Mouse (Mus musculus) limb, embryonic 14.5 days (tissue): ENCODE measurements around the gene Sept3. TPM values are rescaled to one million over a fixed set of nuclear protein-coding genes. Genes with fewer than 3 reads are reported as not detected.

ENCODE experiments used
- ATAC-seq: fragments of 200-750 bp; cut with Nextera tagmentation; 2 replicates; pipeline ENCODE4 v1.8.0; 2017; ENCODE audit warnings: low read depth, moderate number of reproducible peaks, moderate TSS enrichment; ENCODE audit not compliant: low FRiP score
- DNase-seq: peaks from one replicate; pipeline ENCODE4 v3.0.0-alpha.2; 2015; ENCODE audit warnings: low spot score
- H3K27ac ChIP-seq: fragments of 300-500 bp; sonication (generic); replicated peaks from 2 replicates; pipeline ENCODE4 v1.5.1; 2014; ENCODE audit warnings: low read depth, mild to moderate bottlenecking, low read length, moderate library complexity, mixed read lengths
- H3K27me3 ChIP-seq: fragments of 300-500 bp; sonication (generic); 2 replicates; pipeline ENCODE4 v1.6.1; 2014; ENCODE audit warnings: low read length, mixed read lengths; ENCODE audit not compliant: control insufficient read depth, insufficient read depth
- H3K36me3 ChIP-seq: fragments of 300-500 bp; sonication (generic); 2 replicates; pipeline ENCODE4 v1.6.1; 2014; ENCODE audit warnings: mild to moderate bottlenecking, low read length, moderate library complexity, mixed read lengths; ENCODE audit not compliant: control insufficient read depth, insufficient read depth
- H3K4me1 ChIP-seq: fragments of 300-500 bp; sonication (generic); 2 replicates; pipeline ENCODE4 v1.6.1; 2014; ENCODE audit warnings: antibody characterized with exemption, low read length, mixed read lengths; ENCODE audit not compliant: control insufficient read depth, insufficient read depth
- H3K4me2 ChIP-seq: fragments of 300-500 bp; sonication (generic); replicated peaks from 2 replicates; pipeline ENCODE4 v1.6.1; 2014; ENCODE audit warnings: low read depth, mild to moderate bottlenecking, low read length, moderate library complexity; ENCODE audit not compliant: severe bottlenecking
- H3K4me3 ChIP-seq: fragments of 300-500 bp; sonication (generic); replicated peaks from 2 replicates; pipeline ENCODE4 v1.5.1; 2014; ENCODE audit warnings: low read length
- H3K9ac ChIP-seq: fragments of 300-500 bp; sonication (generic); 2 replicates; pipeline ENCODE4 v1.6.1; 2014; ENCODE audit warnings: mild to moderate bottlenecking, low read depth, low read length, moderate library complexity; ENCODE audit not compliant: severe bottlenecking
- H3K9me3 ChIP-seq: fragments of 300-500 bp; sonication (generic); 2 replicates; pipeline ENCODE4 v1.6.1; 2016; ENCODE audit warnings: low read length; ENCODE audit not compliant: control insufficient read depth
- POLR2A ChIP-seq: fragments of 200-500 bp; IDR thresholded peaks from 2 replicates; pipeline ENCODE4 v1.8.0; 2012; ENCODE audit warnings: inconsistent platforms, mild to moderate bottlenecking, moderate library complexity, borderline replicate concordance; ENCODE audit not compliant: insufficient read depth, insufficient read length; ENCODE audit errors: extremely low read depth
- WGBS: fragments of 180-500 bp; shearing (Covaris S2); extraction: QIAGEN DNeasy Blood & Tissue Kit; methylation state at CpG from one replicate; pipeline ENCODE4 v1.1.7; 2014; 5-methylcytosine and 5-hydroxymethylcytosine counted together
- polyA plus RNA-seq, 2 experiments: library from polyadenylated mRNA; depleted of rRNA in 1 of 2; stranded (reverse) in 1 of 2; unstranded in 1 of 2; fragments of >200 nt; fragmentation: Nextera tagmentation in 1 of 2; extraction: Ambion mirVana in 1 of 2; gene quantifications; 2 replicates each; pipeline versions ENCODE4 v1.2.1 to v1.2.3; 2012 to 2014

Sept3 gene
- polyA plus RNA-seq, 2 experiments: 12.0 to 23.7 TPM

DNA sequence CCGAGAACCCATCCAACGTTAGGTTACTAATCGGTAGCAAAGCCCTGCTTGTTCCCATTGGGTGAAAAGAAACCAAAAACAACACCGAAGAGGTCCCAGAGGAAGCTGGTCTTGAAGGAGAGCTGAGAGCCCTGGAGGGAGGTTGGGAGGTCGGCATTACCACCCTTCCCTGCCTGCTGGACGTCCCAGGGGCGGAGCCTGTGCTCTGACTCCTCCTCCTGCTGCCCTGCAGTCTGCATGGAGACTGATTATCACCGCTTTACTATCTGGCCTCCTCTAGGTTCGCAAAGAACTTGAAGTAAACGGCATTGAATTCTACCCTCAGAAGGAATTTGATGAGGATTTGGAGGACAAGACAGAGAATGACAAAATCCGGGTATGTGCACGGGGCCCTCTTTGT, 11.5 kb downstream of the Sept3 start:
- Histone ChIP-seq H3K36me3 (peaks cover 52% of the 10 kb centered on the region), H3K9me3 (no peaks in the 10 kb centered on the region), H3K27ac (no peak overlapping the region), H3K27me3 (no peaks in the 10 kb centered on the region), H3K4me3 (no peak overlapping the region), H3K4me2 (no peak overlapping the region), H3K4me1 (no peaks in the 10 kb centered on the region), H3K9ac (no peak overlapping the region)
- 63% methylated on average over 12 of the region's 12 CpGs for WGBS
- no peak for TF ChIP-seq POLR2A
- DNase-seq (no peak), ATAC-seq (no peak)

- DNase-seq (no peak), ATAC-seq (no peak)
- H3K36me3 ChIP-seq: peaks cover 40% of the 10 kb centered on the region
- no peak overlapping the region for H3K9ac ChIP-seq
- H3K4me3 ChIP-seq: no peak overlapping the region
- TF ChIP-seq POLR2A: no peak
- no peaks in the 10 kb centered on the region for H3K9me3 ChIP-seq
- 84% methylated on average over 7 of the region's 7 CpGs for WGBS
- H3K27me3 ChIP-seq: no peaks in the 10 kb centered on the region
- peaks cover 10% of the 10 kb centered on the region; the same call in 1 of the 2 replicates for H3K4me1 ChIP-seq
- no peak overlapping the region for H3K27ac ChIP-seq
- H3K4me2 ChIP-seq: no peak overlapping the region
These were observed 15.6 kb downstream of the Sept3 start for GRCm38 (mm10) chr15:82290252-82290651.

DNA sequence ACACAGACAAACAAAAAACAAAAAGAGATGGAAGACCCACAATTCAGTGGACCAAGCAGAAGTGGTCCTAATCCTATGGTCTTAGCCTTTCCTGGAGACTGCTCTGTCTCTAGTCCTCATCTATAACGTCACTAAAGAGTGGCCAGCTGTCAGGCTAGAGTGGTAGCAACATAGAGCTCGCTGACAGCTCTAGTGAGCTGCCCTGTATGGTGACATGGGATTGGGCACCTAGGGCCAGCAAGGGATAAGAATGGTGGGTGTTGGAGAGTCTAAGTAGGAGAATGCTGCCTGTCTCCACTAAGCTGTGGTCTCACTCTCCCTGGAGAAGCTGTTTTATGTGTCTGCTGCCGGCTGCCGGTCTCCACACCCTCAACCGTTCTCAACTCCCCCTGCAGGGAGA, 18.2 kb downstream of the Sept3 start:
- ATAC-seq: no peak
- no peak for TF ChIP-seq POLR2A

GRCm38 (mm10) chr15:82293271-82293711, 18.6 kb downstream of the Sept3 start:
- peaks cover 23% of the 10 kb centered on the region for H3K36me3 ChIP-seq
- ATAC-seq (0 out of 2 replicates have a peak, but pooled peaks have one; percentile 44), DNase-seq (peak; percentile 20)
- 21% methylated on average over 7 of the region's 7 CpGs for WGBS
- H3K27me3 ChIP-seq: no peaks in the 10 kb centered on the region
- no peak for TF ChIP-seq POLR2A
- peak overlapping the region; percentile 29 for H3K4me2 ChIP-seq
- no peak overlapping the region for H3K4me3 ChIP-seq
- no peak overlapping the region for H3K9ac ChIP-seq
- H3K4me1 ChIP-seq: peaks cover 10% of the 10 kb centered on the region; the same call in 1 of the 2 replicates
- no peaks in the 10 kb centered on the region for H3K9me3 ChIP-seq
- no peak overlapping the region for H3K27ac ChIP-seq

More for the DNA sequence above, 18.2 kb downstream of the Sept3 start:
- H3K9ac ChIP-seq: no peak overlapping the region
- DNase-seq: no peak
- peaks cover 24% of the 10 kb centered on the region for H3K36me3 ChIP-seq
- H3K4me3 ChIP-seq: no peak overlapping the region
- no peaks in the 10 kb centered on the region for H3K9me3 ChIP-seq
- H3K27me3 ChIP-seq: no peaks in the 10 kb centered on the region
- no peak overlapping the region for H3K27ac ChIP-seq
- peak overlapping the region; percentile 29 for H3K4me2 ChIP-seq
- H3K4me1 ChIP-seq: peaks cover 10% of the 10 kb centered on the region; the same call in 1 of the 2 replicates
- WGBS: 24% methylated on average over 5 of the region's 5 CpGs

DNA sequence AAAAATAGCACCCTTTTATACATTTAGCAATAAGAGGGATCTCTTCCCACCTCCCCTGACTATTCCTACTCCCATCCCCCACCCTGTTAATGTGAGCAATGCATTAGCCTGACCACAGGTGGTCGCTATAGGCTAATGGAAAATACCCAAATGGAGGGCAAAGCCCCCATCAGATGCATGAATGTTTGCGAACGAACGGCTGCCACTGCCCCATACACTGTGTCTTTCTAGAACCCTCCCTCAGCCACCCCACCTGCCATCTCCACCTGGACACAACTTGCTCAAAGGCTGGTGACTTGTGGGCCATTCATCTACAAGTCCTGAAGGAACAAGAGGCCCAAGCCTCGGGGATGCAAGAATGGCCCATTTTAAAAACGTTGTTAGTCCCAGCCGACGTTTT, 19.4 kb downstream of the Sept3 start:
- no peaks in the 10 kb centered on the region for H3K27me3 ChIP-seq
- ATAC-seq (no peak), DNase-seq (no peak)
- H3K36me3 ChIP-seq: peaks cover 16% of the 10 kb centered on the region
- no peak overlapping the region for H3K4me3 ChIP-seq
- 50% methylated on average over 8 of the region's 8 CpGs for WGBS
- no peak overlapping the region for H3K27ac ChIP-seq
- peaks cover 10% of the 10 kb centered on the region; the same call in 1 of the 2 replicates for H3K4me1 ChIP-seq
- no peak for TF ChIP-seq POLR2A
- no peaks in the 10 kb centered on the region for H3K9me3 ChIP-seq
- no peak overlapping the region for H3K9ac ChIP-seq
- no peak overlapping the region for H3K4me2 ChIP-seq
